Mouse (Mus musculus) spleen, postnatal 36 days (tissue): ENCODE results near the gene Kcnn4.
"Not testable (repeated sequence)": the region's sequence is repeated elsewhere in the genome, so short reads cannot be mapped to it uniquely, and the experiment has no call there.

Experiments used
- DNase-seq, 2 experiments: peaks; one replicate each; pipeline ENCODE4 v3.0.0; 2022; ENCODE audit warnings: low spot score in 2 of 2, mixed read lengths in 1 of 2

Kcnn4 gene

DNA sequence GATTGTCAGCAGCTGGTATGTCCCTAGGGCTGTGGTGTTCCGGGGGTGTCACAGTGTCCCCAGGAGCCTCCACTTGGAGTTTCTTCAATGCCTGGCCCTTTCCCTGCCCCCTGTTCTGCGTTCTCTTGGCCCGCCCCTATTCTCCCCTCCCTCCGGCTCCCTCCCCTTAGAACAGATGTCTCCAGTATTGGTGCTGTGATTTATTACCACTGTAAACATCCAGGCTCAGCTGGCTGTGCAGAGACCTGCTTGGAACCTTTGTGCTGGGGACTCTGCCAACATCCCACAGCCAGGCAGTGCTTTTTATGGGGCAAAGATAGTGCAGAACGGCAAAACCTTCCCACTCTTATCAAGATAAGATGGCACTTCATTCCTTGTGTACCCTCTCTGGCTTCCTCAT lies 21.0 kb downstream of the Kcnn4 start:
- no peak for DNase-seq

DNA sequence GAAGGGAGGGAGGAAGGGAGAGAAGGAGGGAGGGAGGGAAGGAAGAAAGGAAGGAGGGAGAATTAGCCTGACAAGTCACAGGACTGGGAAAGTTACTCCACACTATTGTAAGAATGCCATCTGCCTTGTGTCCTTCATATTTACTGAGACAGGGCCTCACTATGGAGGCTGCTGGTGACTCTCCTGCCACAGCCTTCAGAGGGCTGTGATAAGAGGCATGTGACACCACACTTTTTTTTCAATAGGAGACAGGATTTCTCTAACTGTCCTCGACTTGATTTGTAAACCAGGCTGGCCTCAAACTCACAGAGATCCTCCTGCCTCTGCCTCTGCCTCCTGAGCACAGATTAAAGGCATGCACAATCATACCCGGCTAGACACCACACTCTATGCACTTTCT lies 21.6 kb downstream of the Kcnn4 start:
- no peak for DNase-seq

DNA sequence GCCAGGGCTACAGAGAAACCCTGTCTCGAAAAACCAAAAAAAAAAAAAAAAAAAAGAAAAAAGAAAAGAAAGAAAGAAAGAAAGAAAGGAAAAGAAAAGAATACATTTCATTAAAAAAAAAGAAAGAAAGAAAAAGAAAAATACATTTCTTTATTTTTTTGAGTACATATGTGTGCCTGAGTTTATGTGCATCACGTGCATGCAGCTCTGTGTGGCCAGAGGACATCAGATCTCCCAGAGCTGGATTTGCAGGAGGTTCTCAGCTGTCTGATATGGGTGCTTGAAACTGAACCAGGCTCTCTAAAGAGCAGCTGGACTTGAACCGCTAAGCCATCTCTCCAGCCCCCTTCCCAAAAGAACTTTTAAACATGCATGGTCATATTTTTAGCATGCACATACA lies 24.0 kb downstream of the Kcnn4 start:
- DNase-seq = no peak

DNA sequence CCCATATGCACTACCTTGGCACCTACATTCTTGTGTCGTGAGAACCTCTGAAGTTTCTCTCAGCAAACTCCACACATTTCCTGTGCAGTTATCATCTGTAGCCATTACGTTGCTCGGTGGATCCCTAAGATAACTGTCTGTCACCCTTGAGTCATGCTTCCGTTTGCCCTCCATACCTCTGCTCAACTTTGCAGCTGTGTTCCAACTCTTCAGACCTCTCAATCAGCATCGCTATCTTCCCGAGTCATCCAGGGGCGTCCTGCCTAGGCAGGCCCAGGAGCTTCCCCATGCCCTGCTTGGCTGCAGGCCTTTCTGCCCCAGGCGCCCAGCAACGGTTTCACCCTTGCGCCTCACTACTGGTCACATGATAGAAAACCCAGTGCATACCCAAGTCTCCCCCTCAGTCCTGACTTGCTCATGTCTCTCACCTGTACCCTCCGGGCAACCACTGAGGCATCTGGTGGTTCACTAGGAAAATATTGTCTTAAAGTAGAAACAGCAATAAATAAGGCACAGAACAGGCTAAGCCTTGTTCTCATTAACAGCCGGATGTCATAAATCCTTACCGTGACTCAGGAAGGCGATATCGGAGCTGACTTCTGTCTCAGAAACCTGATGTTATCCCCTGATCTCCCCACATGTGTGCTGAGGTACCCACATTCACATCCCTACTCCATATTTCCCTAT lies 24.6 kb downstream of the Kcnn4 start:
- no peak for DNase-seq

DNA sequence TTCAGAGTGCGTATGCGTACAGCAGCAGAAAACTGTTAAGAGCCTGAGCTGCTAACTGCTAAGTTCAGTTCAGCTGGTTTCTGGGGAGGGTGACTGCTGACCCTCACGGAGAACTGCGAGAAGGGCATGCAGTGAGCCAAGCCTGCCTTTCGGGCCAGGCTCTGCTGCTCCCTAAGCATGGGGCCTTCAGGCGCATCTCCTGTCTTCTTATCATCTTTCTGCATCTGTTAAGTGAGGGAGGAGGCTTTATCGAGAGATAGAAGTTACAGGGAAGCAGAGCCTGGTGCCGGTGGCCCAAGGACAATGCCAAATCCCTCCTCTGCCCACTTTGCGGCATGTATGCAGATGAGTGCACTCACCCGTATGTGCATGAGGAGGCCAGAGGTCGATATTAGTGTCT lies 26.8 kb downstream of the Kcnn4 start:
- DNase-seq = no peak

DNA sequence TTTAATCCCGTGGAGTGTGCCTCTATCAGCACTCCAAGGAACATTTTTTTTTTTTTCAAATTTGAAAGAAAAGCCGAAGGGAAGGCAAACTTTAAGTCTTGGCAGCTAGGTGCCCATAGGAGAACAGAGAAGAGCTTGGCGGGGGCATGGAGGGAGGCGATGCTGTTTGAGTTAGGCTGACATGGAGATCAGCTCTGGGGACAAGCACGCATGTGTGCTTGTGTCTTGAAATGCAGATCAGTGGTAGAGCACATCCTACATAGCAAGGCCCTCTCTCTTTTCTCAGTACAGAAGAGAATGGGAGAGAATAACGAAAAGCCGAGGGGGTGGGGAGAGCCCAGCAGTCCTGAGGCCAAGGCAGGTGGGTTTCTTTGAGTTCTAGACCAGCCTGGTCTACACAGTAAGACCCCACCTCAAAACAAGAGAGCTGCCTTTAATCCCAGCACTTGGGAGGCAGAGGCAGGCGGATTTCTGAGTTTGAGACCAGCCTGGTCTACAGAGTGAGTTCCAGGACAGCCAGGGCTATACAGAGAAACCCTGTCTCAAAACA lies 28.4 kb downstream of the Kcnn4 start:
- no peak for DNase-seq

DNA sequence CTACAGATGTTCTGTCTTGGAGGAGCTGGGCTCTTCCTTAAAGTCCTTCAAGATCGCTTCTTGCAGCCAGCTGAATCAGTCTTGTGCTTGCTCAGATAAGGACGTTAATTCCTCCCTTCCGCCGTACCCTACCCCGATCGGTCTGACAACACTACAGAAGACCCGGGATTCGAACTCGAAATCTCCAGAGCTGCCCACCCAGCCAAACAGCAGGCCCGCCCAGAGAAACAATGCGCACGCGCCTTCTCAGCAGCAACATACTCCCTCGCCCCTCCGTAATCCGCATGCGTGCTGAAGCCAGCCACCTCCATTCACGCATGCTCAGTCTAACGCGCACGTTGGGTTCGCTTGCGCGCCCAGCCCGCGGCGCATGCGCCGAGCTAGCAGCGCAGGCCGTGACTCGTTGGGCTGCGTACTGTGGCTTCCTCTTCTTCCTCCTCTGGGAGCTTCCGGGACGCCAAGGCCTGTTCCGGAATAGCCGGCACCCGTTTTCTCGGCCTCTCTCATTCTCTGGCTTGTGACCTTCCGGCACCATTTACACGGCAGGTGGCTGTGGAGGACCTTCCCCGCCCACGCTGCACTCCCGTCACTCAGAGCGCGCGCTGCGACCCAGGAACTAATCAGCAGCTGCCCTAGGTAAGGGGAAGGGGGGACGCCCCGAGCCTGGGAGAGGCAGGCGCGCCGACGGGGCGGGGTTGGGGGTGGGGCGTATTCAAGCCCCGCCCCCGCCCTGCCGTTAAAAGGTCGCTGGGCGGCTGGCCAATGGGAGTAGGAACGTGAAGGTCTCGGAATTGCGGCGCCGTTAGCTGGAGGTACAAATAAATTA lies 29.4 kb downstream of the Kcnn4 start, which contains the start of gene Smg9:
Smg9 (plus strand) TSS at position 364 of the 826 bp plus-strand sequence.
- peak; percentile 98 for DNase-seq

DNA sequence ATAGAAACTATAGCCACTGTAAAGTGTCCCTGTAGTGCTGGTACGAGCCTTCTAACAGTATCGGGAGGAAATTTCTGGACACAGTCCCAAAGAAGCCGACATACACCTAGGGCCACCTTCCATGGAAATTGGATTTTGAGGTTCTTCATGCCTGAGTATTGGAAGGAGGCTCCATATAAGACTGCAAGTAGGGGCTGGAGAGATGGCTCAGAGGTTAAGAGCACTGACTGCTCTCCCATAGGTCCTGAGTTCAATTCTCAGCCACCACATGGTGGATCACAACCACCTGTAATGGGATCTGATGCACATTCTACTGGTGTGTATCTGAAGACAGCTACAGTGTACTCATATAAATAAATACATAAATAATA lies 30.0 kb downstream of the Kcnn4 start:
- no peak for DNase-seq

DNA sequence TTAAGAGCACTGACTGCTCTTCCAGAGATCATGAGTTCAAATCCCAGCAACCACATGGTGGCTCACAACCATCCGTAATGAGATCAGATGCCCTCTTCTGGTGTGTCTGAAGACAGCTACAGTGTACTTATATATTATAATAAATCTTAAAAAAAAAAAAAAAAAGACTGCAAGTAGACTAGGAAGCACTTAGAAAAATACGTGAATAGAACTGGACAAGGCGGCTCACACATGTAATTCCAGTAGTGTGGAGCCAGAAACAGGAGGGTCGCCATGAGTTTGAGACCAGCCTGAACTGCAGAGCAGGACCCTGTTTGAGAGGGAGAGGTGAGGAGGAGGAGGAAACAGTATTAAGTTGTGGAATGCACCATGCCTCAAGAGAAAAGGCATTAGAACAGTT lies 30.4 kb downstream of the Kcnn4 start:
- DNase-seq = not testable (repeated sequence)

DNA sequence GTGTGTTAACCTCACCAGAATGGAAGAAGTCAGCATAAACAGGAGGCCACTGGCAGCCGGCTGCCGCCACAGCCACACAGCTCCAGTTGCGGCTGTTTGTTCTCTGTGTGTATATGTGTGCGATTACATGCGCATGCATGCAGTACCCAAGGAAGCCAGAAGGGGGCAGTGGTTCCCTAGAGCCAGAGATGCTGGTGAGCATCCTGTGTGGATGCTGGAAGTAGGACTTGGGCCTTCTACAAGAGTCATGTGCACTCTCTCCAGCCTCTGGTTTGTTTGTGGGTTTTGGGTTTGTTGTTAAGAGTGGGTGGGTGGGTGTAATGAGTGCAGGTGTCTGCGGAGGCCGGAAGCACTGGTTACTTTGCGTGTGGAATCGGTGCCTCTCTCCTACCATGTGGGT lies 32.8 kb downstream of the Kcnn4 start:
- no peak for DNase-seq

DNA sequence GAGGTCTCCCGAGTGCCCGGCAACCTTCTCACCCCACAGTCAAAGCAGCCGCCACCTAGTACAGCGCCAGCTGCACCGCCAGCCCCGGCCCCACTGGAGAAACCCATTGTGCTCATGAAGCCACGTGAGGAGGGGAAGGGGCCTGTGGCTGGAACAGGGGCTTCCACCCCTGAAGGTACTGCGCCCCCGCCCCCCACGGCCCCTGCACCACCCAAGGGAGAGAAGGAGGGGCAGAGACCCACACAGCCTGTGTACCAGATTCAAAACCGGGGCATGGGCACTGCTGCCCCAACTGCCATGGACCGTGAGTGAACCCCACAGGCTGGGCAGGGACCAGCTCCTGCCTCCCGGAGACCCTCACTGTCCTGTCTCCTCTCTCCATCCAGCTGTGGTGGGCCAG lies 35.6 kb downstream of the Kcnn4 start:
- DNase-seq = no peak

DNA sequence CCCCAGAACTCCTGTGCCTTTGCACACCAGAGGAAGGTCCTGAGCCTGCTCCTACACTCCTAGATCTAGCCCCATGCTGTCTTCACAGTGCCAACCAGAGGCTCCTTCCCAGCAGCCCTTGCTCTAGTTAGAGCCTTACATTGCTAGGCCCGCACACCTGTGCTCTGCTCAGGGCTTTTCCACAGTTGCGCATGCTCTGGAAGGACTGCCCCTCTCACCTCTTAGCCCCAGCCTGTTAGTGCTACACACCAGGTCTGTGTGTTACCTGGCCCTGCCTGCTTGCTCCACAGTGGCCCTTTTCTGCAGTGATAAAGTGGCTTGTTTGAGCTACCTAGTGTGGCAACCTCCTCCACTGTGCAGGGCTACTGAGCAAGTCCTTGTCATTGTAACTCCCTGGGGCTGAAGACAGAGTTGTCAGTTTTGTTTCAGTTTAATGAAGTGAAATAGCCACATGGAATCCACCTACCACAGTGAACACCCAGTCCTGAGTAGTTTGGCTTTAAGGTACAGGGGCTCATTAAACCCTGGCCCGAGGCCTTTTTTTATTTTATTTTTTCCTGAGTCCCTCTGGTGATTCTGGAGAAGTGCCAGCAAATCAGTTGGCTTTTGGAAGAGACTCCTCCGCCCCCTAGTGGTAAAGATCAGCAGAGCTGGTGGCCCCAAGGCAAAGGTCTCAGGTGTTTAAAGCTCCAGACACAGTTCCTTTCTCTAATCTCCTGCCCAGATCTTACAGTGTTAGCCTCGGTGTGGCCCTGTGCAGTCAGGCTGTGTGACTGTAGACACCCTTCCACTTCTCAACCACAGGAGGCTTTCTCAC lies 36.7 kb downstream of the Kcnn4 start:
- DNase-seq = peak; percentile 63 to 76

DNA sequence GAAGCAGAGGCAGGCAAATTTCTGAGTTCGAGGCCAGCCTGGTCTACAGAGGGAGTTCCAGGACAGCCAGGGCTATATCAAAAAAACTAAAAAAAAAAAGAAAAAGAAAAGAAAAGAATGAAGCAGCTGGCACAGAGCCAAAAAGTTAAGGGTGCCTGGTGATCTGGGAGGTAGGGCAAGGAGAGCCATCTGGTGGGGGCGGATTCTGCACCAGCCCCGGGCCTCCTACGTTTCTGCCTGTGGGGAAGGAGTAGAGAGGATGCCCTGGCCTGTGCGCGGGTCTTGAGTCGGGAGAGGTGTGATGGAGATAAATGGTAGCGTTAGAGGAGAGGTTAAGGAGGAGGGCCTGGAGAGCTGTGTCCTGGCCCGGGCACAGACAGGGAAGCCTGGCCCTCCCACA lies 38.1 kb downstream of the Kcnn4 start:
- no peak for DNase-seq

DNA sequence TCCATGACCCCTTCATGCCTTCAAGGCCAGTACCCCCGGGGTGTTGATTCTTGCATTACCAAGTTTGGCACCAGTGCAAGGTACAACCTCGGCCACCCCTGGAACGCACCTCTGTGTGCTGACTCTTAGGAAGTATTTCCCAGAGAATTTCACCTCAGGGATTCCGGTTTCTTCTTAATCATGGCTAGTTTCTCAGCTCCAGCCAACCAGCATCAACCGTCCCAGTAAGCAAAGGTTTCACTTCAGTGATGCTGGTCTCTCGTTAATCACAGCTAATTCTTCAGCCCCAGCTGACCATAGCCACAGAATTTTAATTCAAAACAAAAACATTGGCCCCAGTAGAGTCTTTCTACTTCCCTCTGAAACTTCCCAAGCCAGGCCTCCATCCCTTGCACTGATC lies 40.1 kb downstream of the Kcnn4 start:
- DNase-seq = no peak

DNA sequence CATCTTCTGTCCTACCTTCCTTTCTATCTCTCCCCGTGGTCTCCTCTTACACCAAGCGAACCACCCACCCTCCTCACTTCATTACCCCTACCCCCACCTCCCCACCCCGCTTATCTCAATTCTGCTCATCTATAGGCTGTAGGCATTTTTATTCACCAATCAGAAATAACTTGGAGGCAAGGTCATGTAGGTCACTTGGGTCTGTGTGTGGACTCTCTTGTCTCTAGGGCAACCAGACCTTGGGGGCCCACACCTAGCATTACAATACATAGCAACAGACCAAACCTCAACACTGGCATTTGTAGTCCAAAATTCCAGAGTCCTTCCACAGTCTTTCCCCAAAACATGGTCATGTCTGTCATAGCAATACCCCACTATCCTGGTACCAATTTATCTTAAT lies 40.8 kb downstream of the Kcnn4 start:
- DNase-seq = no peak

DNA sequence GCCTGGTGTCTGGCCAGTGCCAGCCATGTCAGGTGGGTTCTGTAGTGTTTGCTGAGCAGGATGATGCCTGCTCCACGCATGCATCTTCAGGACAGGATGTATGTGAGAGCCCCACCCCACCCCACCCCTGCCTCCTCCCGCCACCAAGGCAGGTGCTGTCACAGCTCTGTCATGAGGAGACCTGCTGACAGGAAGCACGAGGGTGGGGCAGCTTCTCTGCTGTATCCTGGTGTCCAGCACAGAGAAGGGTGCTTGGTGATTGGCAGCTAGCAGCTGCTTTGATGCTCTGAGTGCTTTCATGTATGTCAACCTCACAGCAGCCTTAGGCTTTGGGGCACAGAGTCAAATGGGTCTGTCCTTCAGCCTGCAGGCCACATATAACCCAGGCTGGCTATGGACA lies 43.6 kb downstream of the Kcnn4 start:
- peak; percentile 71 to 77 for DNase-seq

DNA sequence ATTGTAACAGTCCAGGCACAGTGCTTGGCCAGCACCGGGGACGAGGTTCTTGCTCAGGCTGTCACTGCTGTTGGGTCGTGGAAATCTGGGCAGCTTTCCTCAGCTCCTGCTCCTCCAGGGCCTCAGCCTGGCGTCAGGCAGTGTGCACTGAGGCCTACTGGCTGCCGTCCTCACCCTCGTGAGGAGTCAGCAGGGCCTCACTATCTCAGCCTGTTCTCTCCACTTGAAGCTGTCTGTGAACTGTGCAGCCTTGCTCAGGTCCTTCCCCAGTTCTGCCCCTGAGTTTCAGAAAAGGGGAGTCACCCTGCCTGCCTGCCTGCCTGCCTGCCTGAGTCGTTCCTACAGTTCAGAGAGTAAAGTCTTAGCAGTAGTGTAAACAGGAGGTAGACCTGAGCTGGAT lies 45.2 kb downstream of the Kcnn4 start:
- DNase-seq = no peak

DNA sequence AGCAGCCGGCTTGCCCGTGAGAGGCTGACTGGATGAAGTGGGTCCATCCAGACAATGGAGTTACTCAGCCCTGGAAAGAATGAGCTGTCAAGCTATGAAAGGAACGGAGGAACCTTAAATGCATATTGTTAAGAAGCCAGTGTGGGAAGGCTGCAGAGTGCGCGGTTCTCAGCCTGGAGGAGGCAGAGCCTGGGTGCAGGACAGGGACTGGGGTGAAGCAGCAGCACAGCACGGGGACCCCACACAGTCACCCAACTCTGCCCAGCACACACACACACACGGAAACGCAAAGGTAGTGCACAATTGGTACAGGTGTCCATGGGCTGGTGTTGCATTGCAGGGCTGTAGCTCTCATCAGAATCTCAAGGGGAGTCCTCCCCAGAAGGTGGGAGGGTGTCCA lies 49.5 kb downstream of the Kcnn4 start:
- no peak for DNase-seq

DNA sequence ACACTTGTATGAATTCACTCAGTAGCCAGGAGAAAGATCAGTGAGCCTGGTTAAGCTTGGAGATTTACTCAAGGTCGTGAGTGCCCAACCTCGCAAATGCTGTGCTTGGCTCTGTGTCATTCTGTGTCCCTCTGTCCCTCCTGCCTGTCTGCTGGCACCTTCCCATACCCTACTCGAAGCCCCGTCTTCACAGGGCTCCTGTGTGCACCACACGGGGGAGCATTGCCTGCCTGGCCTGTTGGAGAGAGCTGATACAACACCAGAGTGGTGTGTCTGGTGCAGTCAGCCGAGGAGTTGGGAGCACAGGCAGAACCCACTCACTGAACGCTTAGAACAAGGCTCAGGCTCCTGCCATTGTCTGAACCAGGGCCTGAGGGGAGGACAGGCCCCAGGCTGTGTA lies 51.6 kb downstream of the Kcnn4 start:
- no peak for DNase-seq

DNA sequence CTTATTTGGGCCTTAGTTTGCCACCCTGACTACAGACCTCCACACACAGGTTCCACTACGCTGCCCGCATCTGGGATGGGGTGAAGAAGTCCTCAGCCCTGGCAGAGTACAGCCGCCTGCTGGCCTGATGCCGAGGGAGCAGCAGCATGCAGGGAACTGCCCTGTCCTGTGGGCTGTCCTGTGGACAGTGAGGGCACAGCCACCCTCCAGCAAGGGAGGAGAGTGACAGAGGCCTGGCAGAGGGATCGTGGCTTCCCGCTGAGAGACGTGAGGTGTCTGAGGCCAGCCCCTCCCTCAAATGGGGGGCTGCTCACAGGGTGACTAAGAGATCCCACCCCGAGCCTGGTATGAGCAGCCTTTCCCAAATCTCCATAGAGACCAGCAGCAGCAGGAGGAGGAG lies 52.2 kb downstream of the Kcnn4 start:
- no peak for DNase-seq

DNA sequence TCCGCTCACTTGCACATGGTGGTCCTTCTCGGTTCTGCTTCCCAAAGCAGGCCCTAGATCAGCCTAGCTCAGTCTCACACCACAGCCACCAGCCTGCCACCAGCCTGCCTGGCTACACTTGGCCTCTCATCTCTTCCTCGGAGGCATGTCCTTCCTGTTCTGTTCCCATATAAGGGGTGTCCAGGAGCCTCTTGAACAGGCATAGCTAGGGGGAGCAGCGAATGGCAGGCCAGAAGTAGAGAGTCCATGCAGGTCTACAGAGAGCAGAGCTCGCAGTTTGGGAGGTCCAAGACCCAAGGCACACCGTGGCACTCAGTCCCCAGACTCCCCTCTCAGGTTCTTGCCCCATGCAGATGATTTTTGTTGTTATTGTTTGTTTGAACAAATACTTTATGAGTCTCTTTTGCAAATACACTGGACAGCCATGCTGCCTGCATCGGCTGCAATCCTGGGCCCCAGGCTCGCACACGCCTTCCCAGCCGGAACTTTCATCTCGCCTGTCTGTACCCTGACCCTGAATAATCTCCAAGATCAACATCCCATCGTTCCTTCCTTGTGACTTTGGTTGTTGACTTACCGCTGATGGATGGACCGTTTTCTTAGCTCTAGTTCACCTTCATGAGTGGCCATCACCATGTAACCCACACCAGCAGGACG lies 53.2 kb downstream of the Kcnn4 start:
- DNase-seq = no peak
